Mouse (Mus musculus): ENCODE measurements around the gene Bcl2l12. TPM values are rescaled to one million over a fixed set of nuclear protein-coding genes. Genes with fewer than 3 reads are reported as not detected.

Gene Bcl2l12
- total RNA-seq, 2 experiments from 2014 or later = 7.6 to 9.7 TPM

- no peak for TF ChIP-seq CTCF (IDR thresholded peaks at IDR 0.05)
- DNase-seq = no peak
- intact Hi-C loops (cut with DNase I) = no loop called here
- no peak overlapping the region for H3K4me3 ChIP-seq
- H3K27ac ChIP-seq = no peak overlapping the region
These were observed 38.0 kb downstream of the Bcl2l12 start for GRCm38 (mm10) chr7:44960512-44960910.

- no peak overlapping the region for H3K27ac ChIP-seq
- peak; percentile 33 for DNase-seq
- no peak for TF ChIP-seq CTCF (IDR thresholded peaks at IDR 0.05)
- no peak overlapping the region for H3K4me3 ChIP-seq
- intact Hi-C loops (cut with DNase I) = loop anchor here (5.0 to 10.0 kb wide), 2 partner anchors 63 to 215 kb away; partner anchors contain the start of genes Fuz and Vrk3
These were observed 38.5 kb downstream of the Bcl2l12 start for GRCm38 (mm10) chr7:44959874-44960511.

GRCm38 (mm10) chr7:44959281-44959680, 39.2 kb downstream of the Bcl2l12 start:
- no peak for TF ChIP-seq CTCF (IDR thresholded peaks at IDR 0.05)
- H3K27ac ChIP-seq = no peak overlapping the region
- no peak overlapping the region for H3K4me3 ChIP-seq
- intact Hi-C loops (cut with DNase I) = loop anchor here (5.0 to 10.0 kb wide), 2 partner anchors 62 to 214 kb away; partner anchors contain the start of genes Fuz and Vrk3
- no peak for DNase-seq

- no peak overlapping the region for H3K4me3 ChIP-seq
- intact Hi-C loops (cut with DNase I) = loop anchor here (5.0 to 10.0 kb wide), 2 partner anchors 61 to 213 kb away; partner anchors contain the start of genes Fuz and Vrk3
- peak; percentile 81 for TF ChIP-seq CTCF (IDR thresholded peaks at IDR 0.05)
- H3K27ac ChIP-seq = peak overlapping the region; percentile 79
- peak; percentile 65 for DNase-seq
These were observed 40.3 kb downstream of the Bcl2l12 start for GRCm38 (mm10) chr7:44958208-44958607.

- no peak for TF ChIP-seq CTCF (IDR thresholded peaks at IDR 0.05)
- Histone ChIP-seq H3K27ac (peak overlapping the region; percentile 79), H3K4me3 (peak overlapping the region; percentile 9; the same call in 1 of the 2 replicates)
- peak; percentile 84 for DNase-seq
- intact Hi-C loops (cut with DNase I) = loop anchor here (5.0 to 10.0 kb wide), 2 partner anchors 60 to 213 kb away; partner anchors contain the start of genes Fuz and Vrk3
These were observed 41.2 kb downstream of the Bcl2l12 start for GRCm38 (mm10) chr7:44957183-44957835.

- DNase-seq = peak; percentile 21
- no peak overlapping the region for H3K4me3 ChIP-seq
- H3K27ac ChIP-seq = peak overlapping the region; percentile 79; the same call in 1 of the 2 replicates
- intact Hi-C loops (cut with DNase I) = loop anchor here (5.0 to 10.0 kb wide), 2 partner anchors 59 to 211 kb away; partner anchors contain the start of genes Fuz and Vrk3
- TF ChIP-seq CTCF (IDR thresholded peaks at IDR 0.05) = no peak
These were observed 42.2 kb downstream of the Bcl2l12 start for GRCm38 (mm10) chr7:44956266-44956665.

- peak; percentile 81 for TF ChIP-seq CTCF (IDR thresholded peaks at IDR 0.05)
- intact Hi-C loops (cut with DNase I) = loop anchor here (5.0 to 10.0 kb wide), 2 partner anchors 58 to 211 kb away; partner anchors contain the start of genes Fuz and Vrk3
- DNase-seq = no peak
- no peak overlapping the region for H3K27ac ChIP-seq
- H3K4me3 ChIP-seq = no peak overlapping the region
These were observed 42.9 kb downstream of the Bcl2l12 start for GRCm38 (mm10) chr7:44955628-44956027.

- no peak for TF ChIP-seq CTCF (IDR thresholded peaks at IDR 0.05)
- no peak for DNase-seq
- intact Hi-C loops (cut with DNase I) = loop anchor here (10.0 kb wide), 1 partner anchor 209 kb away; the partner anchor contains the start of gene Vrk3
- H3K27ac ChIP-seq = peak overlapping the region; percentile 58
- H3K4me3 ChIP-seq = no peak overlapping the region
These were observed 44.2 kb downstream of the Bcl2l12 start for GRCm38 (mm10) chr7:44954091-44954885.

GRCm38 (mm10) chr7:44953561-44953960, 45.0 kb downstream of the Bcl2l12 start:
- H3K4me3 ChIP-seq = no peak overlapping the region
- no peak for DNase-seq
- intact Hi-C loops (cut with DNase I) = loop anchor here (2.0 to 10.0 kb wide), 2 partner anchors 25 to 209 kb away; partner anchors contain the start of genes Ap2a1 and Vrk3
- H3K27ac ChIP-seq = peak overlapping the region; percentile 58; the same call in 1 of the 2 replicates
- TF ChIP-seq CTCF (IDR thresholded peaks at IDR 0.05) = no peak

- TF ChIP-seq CTCF (IDR thresholded peaks at IDR 0.05) = no peak
- DNase-seq = peak; percentile 95
- H3K4me3 ChIP-seq = peak overlapping the region; percentile 87
- intact Hi-C loops (cut with DNase I) = loop anchor here (2.0 to 10.0 kb wide), 2 partner anchors 24 to 208 kb away; partner anchors contain the start of genes Ap2a1 and Vrk3
- H3K27ac ChIP-seq = peak overlapping the region; percentile 85
These were observed 45.8 kb downstream of the Bcl2l12 start for GRCm38 (mm10) chr7:44952611-44953306.

GRCm38 (mm10) chr7:44951960-44952359, 46.6 kb downstream of the Bcl2l12 start:
- peak overlapping the region; percentile 85 for H3K27ac ChIP-seq
- peak; percentile 81 for DNase-seq
- intact Hi-C loops (cut with DNase I) = loop anchor here (2.0 to 10.0 kb wide), 2 partner anchors 23 to 207 kb away; partner anchors contain the start of genes Ap2a1 and Vrk3
- peak overlapping the region; percentile 87 for H3K4me3 ChIP-seq
- no peak for TF ChIP-seq CTCF (IDR thresholded peaks at IDR 0.05)

Data from gastrocnemius, adult 2 months (tissue).